Mouse (Mus musculus): ENCODE data around the gene Shank2.

DNA sequence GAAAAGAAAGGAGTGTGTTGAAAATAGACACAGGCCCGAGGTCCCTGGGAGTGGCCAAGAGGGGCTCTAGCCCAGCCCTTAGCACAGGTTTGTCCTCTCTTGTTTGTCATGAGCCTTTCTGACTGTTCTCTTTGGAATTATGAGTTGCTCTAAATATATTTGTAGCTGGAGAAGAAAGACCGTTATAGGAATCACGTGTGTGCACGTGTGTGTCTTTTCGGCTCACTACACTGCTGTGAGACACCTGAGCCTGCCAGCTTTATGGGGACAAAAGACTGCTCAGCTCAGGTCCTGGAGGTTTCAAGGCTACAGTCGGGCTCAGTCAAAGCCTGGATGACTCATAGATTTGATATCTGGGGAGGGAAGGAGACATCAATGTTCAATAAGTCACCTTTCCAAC, 323.1 kb downstream of the Shank2 start:
- no peak for TF ChIP-seq CHD2 (IDR thresholded peaks at IDR 0.05; ENCODE audit: low read depth, low read length)
- no peak for TF ChIP-seq ZNF384 (IDR thresholded peaks at IDR 0.05; ENCODE audit: low read depth, low read length)
